Mouse (Mus musculus): ENCODE measurements around the gene Tlx2.

Tlx2 gene

DNA sequence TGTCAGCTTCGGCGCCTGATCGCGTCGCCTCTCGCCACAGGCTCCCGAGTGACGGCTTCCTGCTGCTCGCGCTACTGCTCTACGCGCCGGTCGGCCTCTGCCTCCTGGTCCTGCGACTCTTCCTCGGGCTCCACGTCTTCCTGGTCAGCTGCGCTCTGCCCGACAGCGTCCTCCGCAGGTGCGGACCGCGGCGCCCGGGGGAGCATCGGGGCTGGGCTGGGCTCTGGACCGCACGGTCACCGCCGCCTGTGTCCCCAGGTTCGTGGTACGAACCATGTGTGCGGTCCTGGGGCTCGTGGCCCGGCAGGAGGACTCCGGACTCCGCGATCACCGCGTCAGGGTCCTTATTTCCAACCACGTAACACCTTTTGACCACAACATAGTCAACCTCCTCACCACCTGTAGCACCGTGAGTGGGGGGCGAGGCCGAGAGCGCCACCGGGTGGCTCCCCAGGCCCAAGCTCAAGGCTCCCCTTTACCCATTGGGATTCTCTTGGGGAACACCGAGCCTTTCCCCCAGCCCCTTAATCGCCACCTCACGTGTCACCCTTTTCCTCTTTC lies 15.1 kb downstream of the Tlx2 start, which contains the start of gene Htra2:
Gene Htra2, minus strand, starts transcription at position 403 of the 561 bp plus-strand sequence.
- no peak for DNase-seq (ENCODE audit: low read depth, low spot score)

GRCm38 (mm10) chr6:83054074-83054851 lies 15.8 kb downstream of the Tlx2 start, which contains the start of gene Aup1:
Aup1 (plus strand) TSS chr6:83054521.
- DNase-seq (ENCODE audit: low read depth, low spot score) = peak; percentile 96

DNA sequence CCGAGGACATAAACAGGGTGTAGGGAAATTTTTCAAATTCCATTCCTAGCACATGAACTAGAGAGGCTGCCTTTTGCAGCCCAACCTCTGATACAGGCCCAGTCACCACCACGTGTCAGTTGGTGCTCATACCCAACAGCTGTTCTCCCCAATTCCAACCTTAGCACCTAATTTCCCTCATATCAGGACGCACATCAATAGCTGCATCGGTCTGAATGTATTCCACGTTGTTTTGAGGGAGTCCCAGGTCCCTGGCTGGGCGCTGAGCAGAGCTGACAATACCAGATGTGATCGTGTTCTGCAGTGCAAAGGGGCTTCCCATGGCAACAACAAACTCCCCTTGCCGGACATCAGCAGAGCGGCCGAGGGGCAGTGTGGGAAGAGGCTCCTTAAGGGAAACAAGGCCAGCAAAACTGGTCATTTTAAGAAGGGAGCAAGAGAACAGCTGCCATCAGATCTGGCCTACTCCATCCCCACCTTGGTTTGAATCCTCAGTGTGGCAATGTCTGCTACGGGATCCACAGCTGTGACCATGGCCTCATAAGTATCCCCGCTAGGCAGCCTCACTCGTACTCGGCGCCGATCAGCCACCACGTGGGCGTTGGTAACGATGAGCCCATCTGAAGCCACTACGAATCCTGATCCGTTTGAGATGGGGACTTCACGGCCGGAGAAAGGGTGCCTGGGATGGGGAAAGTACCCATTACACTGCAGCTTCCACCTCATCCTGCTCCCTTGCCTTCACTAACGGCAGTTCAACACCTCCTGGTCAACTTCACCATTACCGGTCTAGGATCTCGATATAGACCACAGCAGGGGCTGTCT lies 16.7 kb downstream of the Tlx2 start:
- DNase-seq (ENCODE audit: low read depth, low spot score) = no peak

- DNase-seq (ENCODE audit: low read depth, low spot score) = no peak
Measured at GRCm38 (mm10) chr6:83049367-83049766, 20.7 kb downstream of the Tlx2 start.

DNA sequence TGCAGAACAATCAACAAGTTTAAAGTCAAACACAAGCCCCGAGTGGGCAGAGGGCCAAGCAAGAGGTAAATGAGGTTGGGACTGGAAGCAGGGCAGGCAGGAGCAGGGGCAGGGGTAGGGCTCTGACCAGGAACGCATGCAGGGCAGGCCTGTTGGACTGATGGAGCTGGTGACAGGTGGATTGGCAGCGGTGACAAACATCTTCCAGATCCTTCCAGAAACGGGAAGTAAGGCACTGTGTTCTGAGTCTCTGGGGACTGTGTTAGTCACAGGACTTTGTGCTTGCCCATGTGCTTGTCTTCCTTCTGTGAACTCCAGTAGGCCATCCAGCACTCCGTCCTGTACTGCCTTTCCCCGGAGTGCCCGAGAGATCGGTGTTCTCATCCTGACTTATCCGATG lies 25.4 kb downstream of the Tlx2 start:
- no peak for DNase-seq (ENCODE audit: low read depth, low spot score)

DNA sequence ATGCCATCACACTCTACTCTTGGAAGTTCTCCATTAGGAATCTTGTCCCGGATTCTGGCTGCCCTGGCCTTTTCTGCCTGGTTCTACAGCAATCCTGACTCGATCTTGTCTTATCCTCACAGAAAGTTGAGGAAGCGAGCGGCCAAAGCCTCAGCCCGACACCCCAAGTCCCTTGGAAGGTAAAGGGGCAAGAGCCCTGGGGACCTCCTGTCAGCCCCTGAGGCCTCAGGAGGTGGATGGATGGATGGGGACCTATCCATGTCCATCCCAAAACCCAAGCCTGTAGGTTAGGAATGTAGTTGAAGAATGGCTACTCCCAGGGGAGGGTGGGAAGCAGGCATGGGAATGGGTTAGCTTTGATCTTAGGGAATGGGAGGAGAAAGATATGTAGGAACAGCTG lies 26.1 kb downstream of the Tlx2 start:
- DNase-seq (ENCODE audit: low read depth, low spot score) = no peak

DNA sequence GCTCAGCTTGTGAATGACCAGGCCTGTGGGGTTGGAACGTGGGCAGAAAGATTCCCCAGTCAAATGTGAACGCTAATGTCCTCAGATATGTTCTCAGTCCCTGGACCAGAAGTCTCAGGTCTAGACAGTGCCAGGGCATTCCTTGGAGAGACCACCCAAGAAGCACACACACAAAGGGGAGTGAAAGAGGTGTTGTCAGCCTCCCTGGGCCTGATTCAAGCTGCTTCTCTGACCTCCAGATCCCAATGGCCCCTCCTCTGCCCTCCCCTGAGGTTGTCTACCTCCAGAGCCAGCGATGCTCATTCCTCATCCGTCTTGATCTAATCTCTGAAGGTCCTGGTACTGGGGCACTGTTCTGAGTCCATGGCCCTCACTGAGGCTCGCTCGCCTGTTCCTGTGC lies 26.5 kb downstream of the Tlx2 start:
- DNase-seq (ENCODE audit: low read depth, low spot score) = no peak

DNA sequence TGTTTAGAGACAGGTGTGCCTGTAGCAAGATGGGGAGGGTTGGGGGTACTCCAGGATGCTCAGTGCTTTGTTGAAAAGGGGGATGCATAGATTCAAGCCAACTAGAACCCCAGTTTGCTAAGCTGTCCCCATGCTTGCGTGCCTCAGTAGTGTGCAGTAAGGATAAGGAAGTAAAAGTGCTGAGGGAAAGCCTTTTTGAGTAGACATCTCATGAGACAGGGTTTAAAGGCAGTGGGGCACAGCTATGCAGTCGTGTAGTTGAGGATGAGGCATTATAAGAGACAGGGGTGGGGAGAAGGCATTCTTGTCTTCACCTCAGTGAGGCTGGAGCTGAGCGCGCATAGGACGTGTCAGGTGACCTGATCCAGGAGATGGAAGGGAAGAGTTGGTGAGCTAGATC lies 29.5 kb downstream of the Tlx2 start:
- DNase-seq (ENCODE audit: low read depth, low spot score) = no peak

DNA sequence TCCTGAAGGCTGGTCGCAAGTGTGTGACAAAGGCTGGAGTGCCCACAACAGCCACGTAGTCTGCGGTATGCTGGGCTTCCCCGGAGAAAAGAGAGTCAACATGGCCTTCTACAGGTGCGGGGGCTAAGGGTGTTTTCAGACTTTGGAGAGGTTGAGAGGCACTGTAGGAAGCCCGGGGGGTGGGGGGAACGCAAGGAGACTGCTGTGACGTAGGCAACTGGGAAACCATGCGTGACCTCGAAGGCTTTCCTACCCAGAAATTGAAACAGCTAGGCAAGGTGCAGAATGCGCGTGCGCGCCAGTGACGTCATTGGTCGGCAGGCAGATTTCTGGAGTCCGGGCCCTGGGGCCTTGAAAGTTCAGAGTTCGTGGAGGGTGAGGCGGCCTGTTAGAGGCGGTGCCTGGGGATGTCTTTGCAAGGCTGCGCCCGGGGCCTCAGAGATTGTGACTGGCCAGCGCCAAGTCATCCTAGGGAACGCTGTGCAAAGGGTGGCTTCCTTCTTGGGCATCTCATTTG lies 31.5 kb downstream of the Tlx2 start:
- DNase-seq (ENCODE audit: low read depth, low spot score) = no peak

DNA sequence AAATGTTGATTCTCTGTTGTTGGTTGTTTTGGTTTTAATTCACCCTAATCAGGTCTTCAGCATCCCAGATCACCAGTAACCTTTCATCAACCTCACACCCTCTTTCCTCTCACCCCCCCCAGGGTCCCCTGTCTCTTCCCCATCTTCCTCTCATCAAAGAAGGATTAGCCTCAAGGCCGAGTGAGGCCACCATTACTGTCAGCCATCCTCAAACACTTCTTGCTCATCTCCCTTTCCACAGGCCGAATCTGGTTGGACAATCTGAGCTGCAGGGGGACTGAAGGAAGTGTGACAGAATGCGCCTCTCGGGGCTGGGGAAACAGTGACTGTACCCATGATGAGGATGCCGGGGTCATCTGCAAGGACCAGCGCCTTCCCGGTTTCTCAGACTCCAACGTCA lies 32.9 kb downstream of the Tlx2 start:
- no peak for DNase-seq (ENCODE audit: low read depth, low spot score)

GRCm38 (mm10) chr6:83034463-83035055 lies 35.5 kb downstream of the Tlx2 start:
- DNase-seq (ENCODE audit: low read depth, low spot score) = no peak

DNA sequence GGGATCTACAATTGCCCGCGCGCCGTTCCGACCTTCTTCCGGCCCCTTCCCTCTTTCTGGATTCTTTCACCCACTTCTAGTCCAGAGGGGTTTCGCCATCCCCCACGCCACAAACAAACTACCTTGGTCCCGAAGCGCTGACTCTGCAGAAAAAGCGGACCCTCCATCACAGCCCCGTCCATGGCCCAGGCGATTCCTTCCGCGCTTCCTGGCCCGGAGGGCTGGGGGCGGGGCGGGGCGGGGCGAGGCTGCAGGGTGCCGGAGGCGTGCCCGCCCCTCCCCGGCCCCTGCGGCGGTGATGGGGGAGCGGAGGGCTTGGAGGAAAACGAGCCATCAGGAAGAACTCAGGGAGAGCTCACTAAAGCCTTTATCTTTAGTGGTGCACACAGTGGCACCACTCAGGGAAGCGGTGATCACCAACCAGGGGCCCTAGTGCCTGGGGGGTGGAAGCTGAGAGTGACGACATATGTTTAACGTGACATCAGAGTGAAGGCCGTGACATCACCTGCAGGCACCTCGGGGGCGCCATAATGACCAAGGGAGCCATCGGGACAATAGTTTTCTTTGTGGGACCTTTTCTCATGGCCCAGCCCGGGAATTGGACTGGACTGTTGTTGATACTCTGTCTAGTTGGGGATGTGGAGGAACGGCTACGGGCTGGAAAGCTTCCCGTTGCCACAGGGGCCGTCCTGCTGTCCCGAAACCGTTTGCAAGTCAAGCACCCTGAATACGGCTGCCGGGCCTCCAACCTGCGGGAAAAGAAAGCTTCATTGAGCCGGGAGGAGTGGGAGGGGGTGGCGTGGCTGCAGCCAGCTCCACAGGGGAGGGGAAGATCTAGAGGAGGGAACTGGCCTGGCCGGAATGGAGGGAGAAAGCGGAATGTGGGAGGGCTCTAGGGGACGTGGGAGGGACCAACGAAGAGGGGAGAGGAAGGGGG lies 36.6 kb downstream of the Tlx2 start, which contains the start of the genes Dok1 and Loxl3:
Gene Dok1, minus strand, starts transcription at position 223 of the 937 bp plus-strand sequence.
Gene Loxl3, plus strand, starts transcription at position 925 of the 937 bp plus-strand sequence.
- no peak for DNase-seq (ENCODE audit: low read depth, low spot score)

- DNase-seq (ENCODE audit: low read depth, low spot score) = no peak
Measured at GRCm38 (mm10) chr6:83032769-83033191, 37.3 kb downstream of the Tlx2 start.

GRCm38 (mm10) chr6:83031921-83032590 lies 38.0 kb downstream of the Tlx2 start:
- DNase-seq (ENCODE audit: low read depth, low spot score) = no peak

- no peak for DNase-seq (ENCODE audit: low read depth, low spot score)
Measured at GRCm38 (mm10) chr6:83031111-83031510, 39.0 kb downstream of the Tlx2 start.

DNA sequence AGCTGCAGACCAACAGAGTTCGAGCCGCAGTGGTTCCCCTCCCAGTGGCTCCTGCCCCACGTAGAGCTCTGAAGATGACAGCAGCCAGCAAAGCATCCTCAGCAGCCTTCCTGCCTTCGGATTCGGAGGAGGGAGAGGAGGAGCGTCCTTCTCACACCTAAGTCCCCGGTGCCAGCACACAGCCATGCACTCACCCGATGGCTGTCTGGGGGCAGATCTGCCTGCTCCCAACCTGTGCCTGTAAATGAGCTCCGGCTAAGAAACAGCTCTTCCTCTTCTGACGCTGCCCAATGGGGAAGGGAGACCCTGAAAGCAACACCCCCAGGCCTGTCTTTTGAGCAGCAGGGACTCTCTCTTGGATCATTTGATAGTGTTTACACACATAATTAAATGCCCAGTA lies 40.3 kb downstream of the Tlx2 start:
- DNase-seq (ENCODE audit: low read depth, low spot score) = no peak

- DNase-seq (ENCODE audit: low read depth, low spot score) = no peak
Measured at GRCm38 (mm10) chr6:83027706-83028105, 42.4 kb downstream of the Tlx2 start.

DNA sequence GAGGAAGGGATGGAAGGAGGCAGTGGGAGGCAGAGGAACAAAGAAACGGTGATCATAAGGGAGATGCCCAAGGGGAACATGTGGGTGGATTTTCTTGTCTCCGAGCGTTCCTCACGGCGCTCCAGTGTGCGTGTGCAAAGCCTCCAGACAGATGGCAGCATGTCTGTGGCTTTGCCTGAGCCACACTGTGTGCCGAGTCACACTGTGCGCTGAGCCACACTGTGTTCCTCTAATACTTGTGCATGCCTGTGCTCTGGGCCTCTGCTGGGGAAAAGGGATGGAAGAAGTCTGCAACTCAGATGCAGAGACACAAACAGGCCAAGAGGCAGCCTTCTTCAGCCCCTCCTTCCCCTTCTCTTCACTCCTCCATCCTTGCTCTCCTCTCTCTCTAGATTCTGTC lies 42.8 kb downstream of the Tlx2 start:
- DNase-seq (ENCODE audit: low read depth, low spot score) = no peak

- no peak for DNase-seq (ENCODE audit: low read depth, low spot score)
Measured at GRCm38 (mm10) chr6:83025221-83025620, 44.9 kb downstream of the Tlx2 start.

DNA sequence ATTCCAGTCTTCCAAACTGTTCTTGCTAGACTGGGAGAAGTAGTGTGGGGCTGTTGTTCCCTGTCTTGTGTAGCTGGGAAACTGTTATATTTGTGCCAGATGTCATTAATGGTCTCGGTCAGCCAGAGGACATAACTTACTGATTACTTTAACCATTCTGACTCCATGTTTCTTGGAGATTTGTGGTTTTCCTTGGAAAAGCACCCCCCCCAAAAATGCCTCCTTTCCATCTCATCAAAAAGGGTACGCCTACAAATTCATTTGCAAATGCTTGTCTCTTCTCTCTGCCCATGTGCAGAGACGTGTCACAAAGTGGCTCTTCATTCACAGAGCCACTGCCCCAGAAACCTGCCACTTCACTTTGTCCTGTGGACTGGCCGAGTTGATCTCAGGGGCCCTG lies 45.7 kb downstream of the Tlx2 start:
- DNase-seq (ENCODE audit: low read depth, low spot score) = no peak
